Comparison of ENCODE assay signal across 1 mouse cellular context in genomic region chr11:106065073-106065922, GRCm38 (mm10).
A peak's percentile ranks its signal among the peaks of the same experiment; 100 is the strongest.
TF ChIP-seq lines count a peak whose summit lies in the region.

No protein-coding gene starts in this region.

TF ChIP-seq in MEL, 35 proteins besides CTCF, POLR2A, EP300 and RAD21 (continued from another document):
- TF ChIP-seq TCF12 (IDR thresholded peaks at IDR 0.05; ENCODE audit: low read depth, low read length) (peak; percentile 87), MYC (IDR thresholded peaks at IDR 0.05; ENCODE audit: low read depth, low read length) (no peak), KAT2A (conservative IDR thresholded peaks at IDR 0.05; ENCODE audit: low read depth, low read length) (no peak; the same call in 1 of the 2 replicates), CHD2 (IDR thresholded peaks at IDR 0.05; ENCODE audit: low read length) (no peak), BHLHE40 (IDR thresholded peaks at IDR 0.05; ENCODE audit: borderline replicate concordance, low read depth, low read length) (no peak), NELFE (IDR thresholded peaks at IDR 0.05; ENCODE audit: low read depth, low read length) (no peak), USF2 (IDR thresholded peaks at IDR 0.05; ENCODE audit: borderline replicate concordance in 1 of 2, insufficient read depth in 1 of 2, low read depth in 1 of 2, low read length in 2 of 2) (no peak), ELF1 (IDR thresholded peaks at IDR 0.05; ENCODE audit: low read depth, low read length) (no peak), POLR2AphosphoS2 (IDR thresholded peaks at IDR 0.05; ENCODE audit: low read length) (no peak), RCOR1 (IDR thresholded peaks at IDR 0.05; ENCODE audit: low read depth, low read length) (peak; percentile 32; the same call in 1 of the 2 replicates), HCFC1 (IDR thresholded peaks at IDR 0.05; ENCODE audit: low read depth, low read length) (no peak), CHD1 (IDR thresholded peaks at IDR 0.05; ENCODE audit: low read depth, low read length) (no peak), ZKSCAN1 (IDR thresholded peaks at IDR 0.05; ENCODE audit: low read depth, low read length) (peak; percentile 11; the same call in 1 of the 2 replicates), POLR2AphosphoS5 (IDR thresholded peaks at IDR 0.05; ENCODE audit: borderline replicate concordance, low read depth, low read length) (no peak), ZC3H11A (IDR thresholded peaks at IDR 0.05; ENCODE audit: low read depth, low read length) (no peak), MYB (IDR thresholded peaks at IDR 0.05; ENCODE audit: low read depth, low read length) (peak; percentile 61), GABPA (IDR thresholded peaks at IDR 0.05; ENCODE audit: low read depth, low read length) (no peak)
